Mouse (Mus musculus) small intestine, adult 2 months (tissue): ENCODE measurements around the gene Epb41l4b.

ENCODE experiments used
- CTCF ChIP-seq: fragments of 200-500 bp; IDR thresholded peaks from 2 replicates; pipeline ENCODE4 v1.5.1; 2012; ENCODE audit warnings: low read depth, mild to moderate bottlenecking, control low read depth, inconsistent platforms, low read length, moderate library complexity, mixed read lengths; ENCODE audit not compliant: insufficient replicate concordance, insufficient read length; ENCODE audit errors: extremely low read depth
- POLR2A ChIP-seq: fragments of 200-500 bp; IDR thresholded peaks from 2 replicates; pipeline ENCODE4 v1.6.1; 2012; ENCODE audit warnings: low read depth, mild to moderate bottlenecking, control low read depth, inconsistent platforms, low read length, moderate library complexity

- TF ChIP-seq CTCF (no peak), POLR2A (no peak)
These were observed 190.0 kb downstream of the Epb41l4b start for GRCm38 (mm10) chr4:56953235-56953634.
